Mouse (Mus musculus) urinary bladder, postnatal 10 days (tissue): Measurements from ENCODE around the gene Myom3.

Experiments used
- DNase-seq: peaks from one replicate; pipeline ENCODE4 v3.0.0; 2022; ENCODE audit warnings: low spot score

The Myom3 gene

GRCm38 (mm10) chr4:135814896-135815295, 55.4 kb downstream of the Myom3 start:
- DNase-seq = no peak

GRCm38 (mm10) chr4:135816905-135817622, 57.5 kb downstream of the Myom3 start:
- no peak for DNase-seq

GRCm38 (mm10) chr4:135818366-135818765, 58.9 kb downstream of the Myom3 start:
- DNase-seq = no peak

GRCm38 (mm10) chr4:135819826-135820526, 60.5 kb downstream of the Myom3 start:
- DNase-seq = no peak

GRCm38 (mm10) chr4:135821772-135822171, 62.3 kb downstream of the Myom3 start:
- no peak for DNase-seq

- DNase-seq = no peak
Observed at GRCm38 (mm10) chr4:135823298-135823697, 63.8 kb downstream of the Myom3 start.

- no peak for DNase-seq
Observed at GRCm38 (mm10) chr4:135824254-135824653, 64.7 kb downstream of the Myom3 start.

- no peak for DNase-seq
Observed at GRCm38 (mm10) chr4:135828491-135828890, 69.0 kb downstream of the Myom3 start.

- DNase-seq = no peak
Observed at GRCm38 (mm10) chr4:135832070-135832469, 72.6 kb downstream of the Myom3 start.

GRCm38 (mm10) chr4:135833301-135834123, 74.0 kb downstream of the Myom3 start:
- DNase-seq = no peak

GRCm38 (mm10) chr4:135834124-135834717, 74.7 kb downstream of the Myom3 start:
- no peak for DNase-seq

- no peak for DNase-seq
Observed at GRCm38 (mm10) chr4:135838925-135839292, 79.4 kb downstream of the Myom3 start.

GRCm38 (mm10) chr4:135839293-135840011, 79.9 kb downstream of the Myom3 start:
- no peak for DNase-seq

- DNase-seq = no peak
Observed at GRCm38 (mm10) chr4:135844400-135844799, 84.9 kb downstream of the Myom3 start.

GRCm38 (mm10) chr4:135847581-135847980, 88.1 kb downstream of the Myom3 start:
- DNase-seq = no peak

- no peak for DNase-seq
Observed at GRCm38 (mm10) chr4:135850411-135851095, 91.0 kb downstream of the Myom3 start.

- DNase-seq = no peak
Observed at GRCm38 (mm10) chr4:135851942-135852341, 92.4 kb downstream of the Myom3 start.

- no peak for DNase-seq
Observed at GRCm38 (mm10) chr4:135853987-135854546, 94.6 kb downstream of the Myom3 start.

GRCm38 (mm10) chr4:135854630-135855029, 95.1 kb downstream of the Myom3 start:
- no peak for DNase-seq

GRCm38 (mm10) chr4:135855080-135855479, 95.6 kb downstream of the Myom3 start:
- no peak for DNase-seq
